Mouse (Mus musculus): Measurements from ENCODE around the gene Kbtbd2. TPM values are rescaled to one million over a fixed set of nuclear protein-coding genes. Genes with fewer than 3 reads are reported as not detected.

Gene Kbtbd2
- polyA plus RNA-seq, 1 experiment: 16.1 TPM

DNA sequence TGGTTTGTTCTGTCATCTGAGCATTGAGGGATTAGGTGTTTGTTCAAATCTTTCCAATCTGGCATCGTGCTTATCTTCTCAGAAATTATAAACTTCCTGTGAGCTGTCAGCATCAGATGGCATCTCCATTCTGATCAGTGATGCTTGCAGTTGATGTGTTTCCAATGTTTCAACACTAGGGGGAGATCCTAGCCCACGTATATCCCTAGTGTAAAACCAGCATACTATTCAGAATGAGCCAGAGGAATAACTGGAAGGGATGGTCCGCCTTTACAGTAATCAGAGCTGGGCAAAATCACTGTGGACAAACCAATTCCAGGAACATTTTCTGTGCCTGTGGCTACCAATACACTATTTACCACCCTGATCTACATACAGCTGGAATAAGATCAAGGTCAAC lies 11.0 kb upstream of the Kbtbd2 start:
- no peak overlapping the region for H3K27ac ChIP-seq (replicated peaks; ENCODE audit: low read depth, low read length)
- H3K4me1 ChIP-seq (ENCODE audit: control insufficient read depth, insufficient read depth, insufficient read length, low read length): no peaks in the 10 kb centered on the region
- no peak overlapping the region for H3K4me3 ChIP-seq (ENCODE audit: insufficient read depth, low read depth, low read length)

DNA sequence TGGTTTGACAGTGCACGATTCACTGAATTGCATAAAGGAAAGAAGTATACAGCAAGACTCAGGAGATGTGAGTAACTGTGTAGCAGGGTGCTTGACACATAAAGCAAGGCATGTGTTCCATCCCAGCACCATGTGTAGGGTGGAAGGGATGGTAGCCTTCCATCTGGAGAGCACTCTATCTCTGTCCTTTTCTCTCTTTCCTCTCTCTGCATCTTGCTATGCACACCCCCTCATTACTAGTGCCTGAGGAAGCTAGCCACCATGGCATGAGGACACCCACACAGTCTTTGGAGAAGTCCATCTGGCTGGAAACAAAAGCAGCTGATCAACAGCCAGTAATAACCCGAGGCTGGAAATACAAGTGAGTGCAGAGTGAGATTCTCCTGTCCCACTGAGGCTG lies 8.6 kb upstream of the Kbtbd2 start:
- no peaks in the 10 kb centered on the region for H3K4me1 ChIP-seq (ENCODE audit: control insufficient read depth, insufficient read depth, insufficient read length, low read length)
- H3K27ac ChIP-seq (replicated peaks; ENCODE audit: low read depth, low read length): no peak overlapping the region
- H3K4me3 ChIP-seq (ENCODE audit: insufficient read depth, low read depth, low read length): no peak overlapping the region

DNA sequence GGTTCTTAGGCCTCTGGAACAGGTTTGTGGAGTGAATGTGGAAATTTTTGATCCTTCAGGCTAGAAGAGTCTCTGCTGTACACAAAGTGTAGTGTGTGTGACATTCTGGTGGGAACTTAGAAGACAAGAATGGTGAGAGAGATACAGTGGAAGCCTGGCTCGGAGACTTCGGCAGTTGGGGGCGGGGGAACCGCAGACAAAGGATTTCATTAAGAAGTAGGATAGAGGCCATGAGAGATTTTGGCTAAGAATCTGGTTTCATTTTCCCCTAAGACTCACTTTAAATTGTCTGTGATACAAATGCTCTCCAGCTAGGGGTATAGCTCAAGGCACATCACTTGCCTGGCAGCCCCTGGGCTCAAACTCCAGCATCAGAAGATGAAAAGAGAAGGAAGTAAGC lies 7.4 kb upstream of the Kbtbd2 start:
- peak overlapping the region; percentile 15; the same call in 1 of the 2 replicates for H3K4me3 ChIP-seq (ENCODE audit: insufficient read depth, low read depth, low read length)
- H3K27ac ChIP-seq (replicated peaks; ENCODE audit: low read depth, low read length): peak overlapping the region; percentile 74
- no peaks in the 10 kb centered on the region for H3K4me1 ChIP-seq (ENCODE audit: control insufficient read depth, insufficient read depth, insufficient read length, low read length)

DNA sequence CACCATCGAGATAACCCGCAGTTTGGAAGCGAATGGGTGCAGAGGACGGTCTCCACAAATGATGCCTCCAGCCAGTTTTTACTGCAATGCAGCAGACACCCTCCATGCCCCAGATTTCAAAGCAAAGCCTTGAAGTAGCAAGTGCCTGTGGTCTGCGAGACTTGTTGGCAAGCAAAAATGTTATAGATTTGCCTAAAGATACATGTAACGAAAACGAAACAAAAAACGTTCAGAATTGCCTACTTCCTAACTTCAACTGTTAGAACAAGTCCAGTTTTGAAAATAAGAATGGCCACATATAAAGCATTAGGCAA lies 496 bp upstream of the Kbtbd2 start:
- H3K4me3 ChIP-seq (ENCODE audit: insufficient read depth, low read depth, low read length): peak overlapping the region; percentile 96
- peaks cover 19% of the 10 kb centered on the region; the same call in 1 of the 2 replicates for H3K4me1 ChIP-seq (ENCODE audit: control insufficient read depth, insufficient read depth, insufficient read length, low read length)
- peak overlapping the region; percentile 92 for H3K27ac ChIP-seq (replicated peaks; ENCODE audit: low read depth, low read length)

DNA sequence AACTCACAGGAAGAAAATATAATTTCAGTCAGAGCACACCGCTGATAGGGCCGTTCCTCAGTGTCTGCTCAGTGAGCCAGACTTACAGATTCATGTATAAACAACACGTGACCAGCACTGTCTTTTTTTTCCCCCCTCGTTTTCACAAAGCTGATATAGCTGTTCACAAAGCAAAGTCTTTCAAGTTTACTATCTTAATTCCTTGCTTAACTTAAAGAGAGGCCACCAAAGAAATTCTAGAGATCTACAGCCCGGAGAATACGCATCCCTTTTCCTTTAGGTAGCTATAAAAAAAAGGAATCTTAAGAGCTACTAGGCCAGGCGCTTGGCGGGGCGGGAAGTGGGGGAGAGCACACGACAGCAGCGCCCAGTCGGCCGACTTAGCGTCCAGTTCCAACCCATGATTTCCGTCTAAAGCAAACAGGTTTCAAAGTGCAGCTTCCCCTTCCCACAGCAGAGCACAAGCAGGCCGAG lies 908 bp downstream of the Kbtbd2 start:
- Histone ChIP-seq H3K4me1 (ENCODE audit: control insufficient read depth, insufficient read depth, insufficient read length, low read length) (peaks cover 19% of the 10 kb centered on the region; the same call in 1 of the 2 replicates), H3K27ac (replicated peaks; ENCODE audit: low read depth, low read length) (peak overlapping the region; percentile 86), H3K4me3 (ENCODE audit: insufficient read depth, low read depth, low read length) (peak overlapping the region; percentile 96)

DNA sequence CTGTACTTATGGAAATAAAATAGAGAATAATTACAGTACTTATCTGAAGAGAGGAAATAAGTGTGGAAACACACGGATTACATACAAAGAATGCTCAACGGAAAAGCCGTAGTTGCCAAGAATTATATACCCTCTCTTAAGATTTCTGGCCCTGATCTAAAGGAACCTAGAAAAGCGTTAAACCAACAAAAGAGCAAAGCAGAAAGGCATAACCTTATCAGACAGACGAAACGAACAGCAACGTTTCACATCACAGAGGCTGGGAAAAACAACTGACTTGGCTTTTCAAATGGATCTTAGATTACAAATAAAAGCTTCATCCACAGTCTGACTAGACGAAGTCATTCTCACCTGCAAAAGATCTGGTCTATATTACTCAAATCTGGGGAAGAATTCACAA lies 1.4 kb downstream of the Kbtbd2 start:
- Histone ChIP-seq H3K4me1 (ENCODE audit: control insufficient read depth, insufficient read depth, insufficient read length, low read length) (peaks cover 19% of the 10 kb centered on the region; the same call in 1 of the 2 replicates), H3K27ac (replicated peaks; ENCODE audit: low read depth, low read length) (peak overlapping the region; percentile 86), H3K4me3 (ENCODE audit: insufficient read depth, low read depth, low read length) (peak overlapping the region; percentile 96)

DNA sequence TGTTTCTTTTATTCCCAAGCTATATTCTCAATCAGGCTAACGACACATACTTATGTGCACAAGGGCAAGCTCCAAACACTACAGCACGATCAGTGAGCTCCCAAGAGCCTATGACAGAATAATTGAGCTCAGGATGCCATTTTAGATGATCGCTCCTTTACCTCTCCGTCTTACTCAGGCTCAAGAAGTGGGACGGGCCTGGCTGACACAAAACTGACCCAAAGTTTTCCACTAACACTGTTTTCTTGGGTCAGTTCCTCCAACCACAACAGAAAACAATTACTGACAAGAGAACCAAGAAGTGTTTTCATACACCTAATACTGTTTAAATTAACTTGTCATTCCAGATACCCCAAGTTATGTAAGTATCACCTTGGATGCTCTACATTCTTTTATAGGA lies 2.8 kb downstream of the Kbtbd2 start:
- Histone ChIP-seq H3K27ac (replicated peaks; ENCODE audit: low read depth, low read length) (no peak overlapping the region), H3K4me3 (ENCODE audit: insufficient read depth, low read depth, low read length) (peak overlapping the region; percentile 45; the same call in 1 of the 2 replicates), H3K4me1 (ENCODE audit: control insufficient read depth, insufficient read depth, insufficient read length, low read length) (peaks cover 19% of the 10 kb centered on the region; the same call in 1 of the 2 replicates)

DNA sequence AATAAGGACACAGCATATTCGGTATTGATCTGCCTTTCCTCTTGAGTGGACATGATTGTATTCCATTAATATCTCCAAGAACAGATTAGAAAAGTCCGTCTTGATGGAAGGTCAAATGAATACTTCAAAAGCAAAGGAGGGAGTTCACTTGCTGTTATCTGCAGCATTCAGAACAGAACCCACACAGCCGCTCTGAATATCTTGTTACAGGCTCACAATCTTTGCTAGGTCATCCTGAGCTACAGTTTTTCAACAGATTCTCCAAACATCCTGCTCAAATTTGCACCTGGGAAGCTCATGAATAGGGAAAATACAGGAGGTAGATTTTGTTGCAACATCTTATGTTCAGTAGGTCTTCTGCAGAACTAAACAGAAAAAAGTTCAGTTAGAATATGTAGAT lies 8.3 kb downstream of the Kbtbd2 start:
- Histone ChIP-seq H3K4me1 (ENCODE audit: control insufficient read depth, insufficient read depth, insufficient read length, low read length) (peaks cover 14% of the 10 kb centered on the region; the same call in 1 of the 2 replicates), H3K27ac (replicated peaks; ENCODE audit: low read depth, low read length) (no peak overlapping the region), H3K4me3 (ENCODE audit: insufficient read depth, low read depth, low read length) (no peak overlapping the region)

DNA sequence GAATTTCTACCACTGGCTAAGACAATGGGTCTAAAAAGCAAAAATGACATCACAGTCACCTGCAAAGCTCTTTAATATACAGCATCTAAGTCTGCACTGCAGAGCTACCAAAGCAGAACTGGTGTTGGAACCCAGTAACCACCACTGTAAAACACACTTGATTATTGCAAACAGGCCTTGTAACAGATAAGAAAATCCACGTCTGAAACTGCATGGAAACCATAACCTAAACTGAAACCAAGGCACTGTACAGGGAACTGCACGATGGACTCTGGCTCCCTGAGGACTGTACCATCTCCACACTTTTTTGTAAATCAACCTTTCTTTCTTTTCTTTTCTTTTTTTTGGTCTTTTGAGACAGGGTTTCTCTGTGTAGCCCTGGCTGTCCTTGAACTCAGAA lies 9.9 kb downstream of the Kbtbd2 start:
- Histone ChIP-seq H3K4me3 (ENCODE audit: insufficient read depth, low read depth, low read length) (no peak overlapping the region), H3K4me1 (ENCODE audit: control insufficient read depth, insufficient read depth, insufficient read length, low read length) (peaks cover 11% of the 10 kb centered on the region; the same call in 1 of the 2 replicates), H3K27ac (replicated peaks; ENCODE audit: low read depth, low read length) (no peak overlapping the region)

DNA sequence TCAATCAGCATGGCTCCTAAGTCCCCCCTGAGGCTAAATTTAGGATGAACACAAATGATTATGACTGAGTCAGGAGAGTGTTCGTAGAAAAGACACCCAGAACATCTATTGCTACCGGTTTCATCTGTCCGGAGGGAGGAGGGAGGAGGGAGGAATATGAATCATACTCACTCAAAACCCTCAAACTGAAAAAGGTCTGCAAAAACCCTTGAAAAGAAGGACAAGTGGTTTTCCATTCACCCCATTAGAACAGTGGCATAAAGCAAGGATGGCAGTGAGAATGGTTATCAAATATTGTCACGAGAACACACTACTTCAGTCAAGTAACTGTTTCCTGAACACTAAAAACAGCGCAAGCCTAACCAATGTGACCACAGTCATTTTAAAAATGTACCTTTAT lies 12.5 kb downstream of the Kbtbd2 start:
- Histone ChIP-seq H3K4me3 (ENCODE audit: insufficient read depth, low read depth, low read length) (no peak overlapping the region), H3K4me1 (ENCODE audit: control insufficient read depth, insufficient read depth, insufficient read length, low read length) (peaks cover 11% of the 10 kb centered on the region; the same call in 1 of the 2 replicates), H3K27ac (replicated peaks; ENCODE audit: low read depth, low read length) (no peak overlapping the region)

DNA sequence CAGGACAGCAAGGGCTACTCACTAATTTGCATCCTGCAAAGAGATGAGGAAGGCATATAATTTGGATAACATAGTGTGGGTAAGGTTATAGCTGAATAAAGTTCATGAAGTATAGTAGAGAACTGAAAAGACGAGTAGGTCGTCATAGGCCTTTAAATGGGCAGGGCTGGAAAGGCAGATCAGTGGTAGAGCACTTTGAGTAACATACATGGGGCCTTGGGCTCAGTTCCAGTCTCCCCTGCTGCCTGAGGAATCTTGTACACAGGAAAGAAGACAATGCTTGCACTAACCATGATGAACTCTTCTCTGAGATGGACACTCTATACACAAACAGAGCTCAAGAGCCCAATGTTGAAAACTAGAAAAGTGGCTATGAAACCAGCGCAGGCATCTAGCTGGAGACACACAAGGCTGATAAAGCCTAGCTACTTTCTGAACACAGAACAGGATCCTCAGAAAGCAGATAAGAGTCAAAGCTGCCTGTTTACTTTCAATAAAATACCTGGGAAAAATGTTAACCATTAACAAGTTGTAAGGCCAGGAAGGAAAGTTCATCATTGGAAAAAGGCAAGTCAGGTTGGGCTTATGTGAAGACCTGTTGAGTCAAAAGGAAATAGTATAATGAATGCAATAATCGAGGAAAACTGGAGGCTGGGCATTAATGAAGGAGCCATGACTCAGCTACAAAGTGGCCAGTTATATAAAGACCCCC lies 13.9 kb downstream of the Kbtbd2 start:
- H3K4me1 ChIP-seq (ENCODE audit: control insufficient read depth, insufficient read depth, insufficient read length, low read length): peaks cover 11% of the 10 kb centered on the region; the same call in 1 of the 2 replicates
- no peak overlapping the region for H3K27ac ChIP-seq (replicated peaks; ENCODE audit: low read depth, low read length)
- no peak overlapping the region for H3K4me3 ChIP-seq (ENCODE audit: insufficient read depth, low read depth, low read length)

DNA sequence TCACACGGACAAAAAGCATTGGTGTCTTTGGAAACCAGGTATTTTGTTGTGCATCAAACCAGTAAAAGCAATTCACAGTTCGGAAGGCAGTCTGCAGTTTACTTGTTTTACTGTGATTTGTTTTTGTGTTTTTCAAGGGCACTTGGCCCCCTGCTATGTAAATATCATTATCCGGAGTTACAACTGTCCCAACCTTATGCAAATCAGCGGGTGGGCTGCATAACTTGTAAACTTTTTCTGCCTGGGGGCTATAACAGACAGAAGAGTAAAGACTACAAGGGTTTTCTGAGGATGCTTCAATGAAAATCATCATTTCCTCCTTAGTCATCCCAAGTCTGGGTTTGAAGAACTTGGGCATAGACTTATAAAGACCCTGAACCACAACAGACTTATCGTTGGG lies 18.0 kb downstream of the Kbtbd2 start:
- Histone ChIP-seq H3K4me3 (ENCODE audit: insufficient read depth, low read depth, low read length) (no peak overlapping the region), H3K4me1 (ENCODE audit: control insufficient read depth, insufficient read depth, insufficient read length, low read length) (0 out of 2 replicates have a peak, but pooled peaks cover 3% of the 10 kb centered on the region), H3K27ac (replicated peaks; ENCODE audit: low read depth, low read length) (no peak overlapping the region)

DNA sequence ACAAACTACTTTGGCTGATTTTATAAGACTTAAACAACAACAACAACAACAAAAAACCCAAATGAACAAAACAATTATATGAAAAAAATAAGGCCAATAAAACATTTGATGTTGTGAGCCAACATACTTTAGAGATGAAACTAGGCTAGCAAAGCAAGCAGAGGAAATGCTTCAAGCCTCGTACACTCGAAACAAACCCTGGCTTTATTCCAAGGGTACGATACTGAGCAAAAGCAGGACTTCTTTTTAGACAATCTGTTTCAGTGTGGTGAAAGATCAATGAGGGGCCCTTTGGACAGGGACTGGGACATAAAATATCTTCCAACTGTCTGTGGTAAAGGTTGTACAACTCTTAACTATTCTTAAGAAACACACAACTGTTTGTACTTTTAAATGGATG lies 21.8 kb downstream of the Kbtbd2 start:
- no peak overlapping the region for H3K27ac ChIP-seq (replicated peaks; ENCODE audit: low read depth, low read length)
- no peaks in the 10 kb centered on the region for H3K4me1 ChIP-seq (ENCODE audit: control insufficient read depth, insufficient read depth, insufficient read length, low read length)
- H3K4me3 ChIP-seq (ENCODE audit: insufficient read depth, low read depth, low read length): no peak overlapping the region

DNA sequence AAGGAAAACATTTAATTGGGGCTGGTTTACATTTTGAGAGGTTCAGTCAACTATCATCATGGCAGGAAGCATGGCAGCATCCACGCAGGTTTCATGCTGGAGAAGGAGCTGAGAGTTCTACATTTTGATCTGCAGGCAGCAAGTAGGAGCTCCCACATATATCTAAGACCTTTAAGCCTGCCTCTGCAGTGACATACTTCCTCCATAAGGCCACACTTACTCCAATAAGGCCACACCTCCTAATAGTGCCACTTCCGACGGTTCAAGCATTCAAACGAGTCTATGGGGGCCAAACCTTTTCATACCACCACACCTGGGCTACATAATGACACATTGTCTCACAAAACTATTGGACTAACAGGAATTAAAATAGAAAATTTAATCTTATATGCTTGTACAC lies 31.9 kb downstream of the Kbtbd2 start:
- Histone ChIP-seq H3K4me1 (ENCODE audit: control insufficient read depth, insufficient read depth, insufficient read length, low read length) (no peaks in the 10 kb centered on the region), H3K4me3 (ENCODE audit: insufficient read depth, low read depth, low read length) (no peak overlapping the region)

DNA sequence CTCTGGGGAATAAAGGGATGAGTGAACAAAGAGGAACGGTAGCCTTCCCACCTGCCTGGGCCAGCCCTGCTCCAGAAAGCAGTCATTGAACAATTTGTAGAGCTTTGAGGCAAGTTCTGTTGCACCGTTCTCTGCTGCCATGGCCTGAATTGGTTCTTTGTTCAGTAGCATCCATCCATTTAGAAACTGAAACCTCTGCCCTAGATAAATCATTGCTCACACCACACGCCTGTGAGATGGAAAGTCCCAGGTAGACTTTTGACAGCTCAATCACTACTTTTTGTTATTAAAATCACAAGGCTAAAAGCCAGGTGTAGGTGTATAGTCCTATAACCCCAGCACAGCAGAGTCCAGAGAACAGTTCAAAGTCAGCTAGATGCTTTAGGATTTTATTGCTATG lies 32.3 kb downstream of the Kbtbd2 start:
- no peaks in the 10 kb centered on the region for H3K4me1 ChIP-seq (ENCODE audit: control insufficient read depth, insufficient read depth, insufficient read length, low read length)
- H3K4me3 ChIP-seq (ENCODE audit: insufficient read depth, low read depth, low read length): no peak overlapping the region
- no peak overlapping the region for H3K27ac ChIP-seq (replicated peaks; ENCODE audit: low read depth, low read length)

More for the DNA sequence above, 31.9 kb downstream of the Kbtbd2 start:
- H3K27ac ChIP-seq (replicated peaks; ENCODE audit: low read depth, low read length): no peak overlapping the region

DNA sequence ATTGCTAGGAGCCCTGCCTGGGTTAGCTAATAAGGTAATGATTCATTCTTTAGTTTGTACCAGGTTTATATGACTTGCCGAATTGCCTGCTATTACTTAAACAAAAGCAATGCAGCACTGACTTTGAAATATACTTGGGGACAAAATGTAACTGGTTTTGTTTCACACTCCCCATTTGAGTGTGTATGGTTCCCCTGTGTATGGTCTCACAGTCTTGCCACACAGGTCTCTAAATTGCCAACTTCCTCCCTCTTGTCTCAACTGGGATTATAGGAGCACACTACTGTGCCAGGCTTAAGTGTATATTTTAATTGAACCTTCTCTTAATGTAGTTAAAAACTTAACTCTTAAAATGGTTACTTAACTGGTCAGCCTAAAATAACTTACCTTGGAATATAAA lies 38.3 kb downstream of the Kbtbd2 start:
- H3K4me1 ChIP-seq (ENCODE audit: control insufficient read depth, insufficient read depth, insufficient read length, low read length): no peaks in the 10 kb centered on the region
- H3K4me3 ChIP-seq (ENCODE audit: insufficient read depth, low read depth, low read length): no peak overlapping the region
- no peak overlapping the region for H3K27ac ChIP-seq (replicated peaks; ENCODE audit: low read depth, low read length)
